Mouse (Mus musculus) MEL (cell line): ENCODE measurements around the gene Itprip. TPM values are rescaled to one million over a fixed set of nuclear protein-coding genes. Genes with fewer than 3 reads are reported as not detected.

Experiments used
- DNase-seq: peaks from one replicate; pipeline ENCODE4 v3.0.0; 2011; ENCODE audit warnings: low read depth, low spot score
- H3K27ac ChIP-seq: 2 replicates; pipeline ENCODE4 v1.5.1; 2012; ENCODE audit warnings: low read depth, mild to moderate bottlenecking, control low read depth, low read length, moderate library complexity; ENCODE audit not compliant: control insufficient read depth
- H3K27me3 ChIP-seq, 2 experiments: fragments of 150-350 bp in 1 of 2; sonication (generic) in 1 of 2; 2 replicates each; pipeline ENCODE4 v1.6.1; 2012; ENCODE audit warnings: low read length in 2 of 2, mild to moderate bottlenecking in 2 of 2, improper control_type of control experiment in 1 of 2, moderate library complexity in 1 of 2; ENCODE audit not compliant: insufficient read depth in 2 of 2, control insufficient read depth in 1 of 2
- H3K36me3 ChIP-seq, 2 experiments: 2 replicates each; pipeline ENCODE4 v1.6.1; 2012 to 2014; ENCODE audit warnings: low read length in 2 of 2, improper control_type of control experiment in 1 of 2, inconsistent platforms in 1 of 2, mild to moderate bottlenecking in 1 of 2; ENCODE audit not compliant: insufficient read depth in 2 of 2, control insufficient read depth in 1 of 2
- H3K4me1 ChIP-seq, 2 experiments: fragments of 150-350 bp in 1 of 2; sonication (generic) in 1 of 2; 2 replicates each; pipeline ENCODE4 v1.6.1; 2012; ENCODE audit warnings: low read length in 2 of 2, improper control_type of control experiment in 1 of 2, mild to moderate bottlenecking in 1 of 2; ENCODE audit not compliant: insufficient read depth in 2 of 2, control insufficient read depth in 1 of 2
- H3K4me3 ChIP-seq, 2 experiments: fragments of 150-350 bp in 1 of 2; sonication (generic) in 1 of 2; 2 replicates each; pipeline ENCODE4 v1.5.1; 2012; ENCODE audit warnings: low read depth in 2 of 2, low read length in 2 of 2, mild to moderate bottlenecking in 2 of 2, moderate library complexity in 2 of 2, control low read depth in 1 of 2, improper control_type of control experiment in 1 of 2; ENCODE audit not compliant: control insufficient read depth in 1 of 2, insufficient read depth in 1 of 2
- H3K79me2 ChIP-seq: 2 replicates; pipeline ENCODE4 v1.6.1; 2012; ENCODE audit warnings: mild to moderate bottlenecking, low read length, moderate library complexity; ENCODE audit not compliant: control insufficient read depth, poor library complexity, insufficient read depth
- H3K9ac ChIP-seq: 2 replicates; pipeline ENCODE4 v1.6.1; 2012; ENCODE audit warnings: low read depth, mild to moderate bottlenecking, control low read depth, low read length, moderate library complexity; ENCODE audit not compliant: control insufficient read depth, poor library complexity, severe bottlenecking
- H3K9me3 ChIP-seq: fragments of 150-350 bp; sonication (generic); replicated peaks from 2 replicates; pipeline ENCODE4 v1.6.1; 2012; ENCODE audit warnings: mild to moderate bottlenecking, low read length, improper control_type of control experiment, moderate library complexity; ENCODE audit not compliant: insufficient read depth
- BHLHE40 ChIP-seq: IDR thresholded peaks from 2 replicates; pipeline ENCODE4 v1.6.1; 2012; ENCODE audit warnings: low read depth, mild to moderate bottlenecking, inconsistent platforms, low read length, improper control_type of control experiment, borderline replicate concordance
- ELF1 ChIP-seq: IDR thresholded peaks from 2 replicates; pipeline ENCODE4 v1.6.1; 2014; ENCODE audit warnings: low read depth, mild to moderate bottlenecking, inconsistent platforms, low read length, improper control_type of control experiment, moderate library complexity
- EP300 ChIP-seq, 2 experiments: IDR thresholded peaks; 2 replicates each; pipeline ENCODE4 v1.6.1; 2011; ENCODE audit warnings: improper control_type of control experiment in 2 of 2, low read length in 2 of 2, low read depth in 1 of 2, mild to moderate bottlenecking in 1 of 2
- ETS1 ChIP-seq: IDR thresholded peaks from 2 replicates; pipeline ENCODE4 v1.6.1; 2012; ENCODE audit warnings: low read depth, mild to moderate bottlenecking, inconsistent platforms, low read length, improper control_type of control experiment, moderate library complexity
- GATA1 ChIP-seq: IDR thresholded peaks from 2 replicates; pipeline ENCODE4 v1.6.1; 2011; ENCODE audit warnings: low read depth, low read length, improper control_type of control experiment
- HCFC1 ChIP-seq: IDR thresholded peaks from 2 replicates; pipeline ENCODE4 v1.6.1; 2012; ENCODE audit warnings: low read depth, mild to moderate bottlenecking, inconsistent platforms, low read length, improper control_type of control experiment, moderate library complexity
- JUND ChIP-seq: IDR thresholded peaks from 2 replicates; pipeline ENCODE4 v1.6.1; 2011; ENCODE audit warnings: low read depth, mild to moderate bottlenecking, improper control_type of control experiment, low read length
- MAX ChIP-seq: IDR thresholded peaks from 2 replicates; pipeline ENCODE4 v1.6.1; 2011; ENCODE audit warnings: low read length, improper control_type of control experiment
- MXI1 ChIP-seq: IDR thresholded peaks from 2 replicates; pipeline ENCODE4 v1.6.1; 2011; ENCODE audit warnings: mild to moderate bottlenecking, low read depth, low read length, improper control_type of control experiment
- MYB ChIP-seq: IDR thresholded peaks from 2 replicates; pipeline ENCODE4 v1.6.1; 2011; ENCODE audit warnings: mild to moderate bottlenecking, low read depth, low read length, improper control_type of control experiment
- MYC ChIP-seq: IDR thresholded peaks from 2 replicates; pipeline ENCODE4 v1.6.1; 2011; ENCODE audit warnings: low read depth, mild to moderate bottlenecking, low read length, improper control_type of control experiment, moderate library complexity
- POLR2AphosphoS2 ChIP-seq: IDR thresholded peaks from 2 replicates; pipeline ENCODE4 v1.6.1; 2011; ENCODE audit warnings: low read length, improper control_type of control experiment
- RCOR1 ChIP-seq: IDR thresholded peaks from 2 replicates; pipeline ENCODE4 v1.6.1; 2012; ENCODE audit warnings: low read depth, mild to moderate bottlenecking, inconsistent platforms, low read length, improper control_type of control experiment
- SIN3A ChIP-seq: IDR thresholded peaks from 2 replicates; pipeline ENCODE4 v1.6.1; 2012; ENCODE audit warnings: low read length, improper control_type of control experiment, inconsistent platforms
- SMC3 ChIP-seq: IDR thresholded peaks from 2 replicates; pipeline ENCODE4 v1.6.1; 2011; ENCODE audit warnings: low read depth, low read length, improper control_type of control experiment
- TCF12 ChIP-seq: IDR thresholded peaks from 2 replicates; pipeline ENCODE4 v1.6.1; 2014; ENCODE audit warnings: low read depth, mild to moderate bottlenecking, inconsistent platforms, low read length, improper control_type of control experiment, moderate library complexity
- USF1 ChIP-seq: IDR thresholded peaks from 2 replicates; pipeline ENCODE4 v1.6.1; 2014; ENCODE audit warnings: low read depth, mild to moderate bottlenecking, inconsistent platforms, low read length, improper control_type of control experiment, moderate library complexity
- ZMIZ1 ChIP-seq: IDR thresholded peaks from 2 replicates; pipeline ENCODE4 v1.6.1; 2012; ENCODE audit warnings: low read depth, mild to moderate bottlenecking, inconsistent platforms, low read length, improper control_type of control experiment, moderate library complexity
- polyA plus RNA-seq, 2 experiments: library from polyadenylated mRNA; stranded (reverse) in 1 of 2; unstranded in 1 of 2; fragments of >175 nt in 1 of 2; fragments of >200 nt in 1 of 2; gene quantifications; 2 replicates each; pipeline versions ENCODE4 v1.2.1 to v1.2.4; 2012; ENCODE audit warnings: low replicate concordance in 2 of 2, low read depth in 1 of 2; ENCODE audit not compliant: insufficient read length in 2 of 2, insufficient read depth in 1 of 2, missing spikeins in 1 of 2
- total RNA-seq: library from RNA; depleted of rRNA; stranded (reverse); fragments of 300-350 nt; gene quantifications from 2 replicates; pipeline ENCODE4 v1.2.3, GENCODE M21; 2012

The Itprip gene
- total and polyA plus RNA-seq, 3 experiments = 26.3 to 26.9 TPM; not detected in 1

- TF ChIP-seq SMC3 = no peak
- TF ChIP-seq, all 39 proteins: peak for 0
- Histone ChIP-seq H3K27me3 (no peaks in the 10 kb centered on the region), H3K36me3 (peaks cover 0 to 27% of the 10 kb centered on the region in 2 experiments; a peak in 3 of 4 replicates)
Observed at GRCm38 (mm10) chr19:47913344-47913743, 5.8 kb downstream of the Itprip start.

DNA sequence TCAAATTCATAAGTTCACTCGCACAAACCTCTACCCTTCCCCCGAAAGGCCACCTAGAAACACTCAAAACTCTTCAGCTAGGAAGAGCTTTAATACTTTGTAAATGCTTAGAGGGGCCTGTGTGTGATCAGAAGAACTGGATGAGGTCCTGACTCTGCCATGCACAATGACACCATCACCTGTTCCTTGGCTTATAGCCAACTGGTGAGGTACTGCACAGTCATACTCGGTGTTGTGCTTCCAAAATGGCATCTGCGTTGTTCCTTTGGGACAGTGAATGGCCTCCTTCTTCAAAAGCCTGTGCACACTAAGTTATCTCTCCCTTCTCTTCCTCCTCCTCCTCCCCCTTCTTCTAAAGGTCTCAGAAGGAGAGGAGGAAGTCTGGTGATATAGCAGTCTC, 8.3 kb downstream of the Itprip start:
- Histone ChIP-seq H3K79me2 (peaks cover 33% of the 10 kb centered on the region), H3K36me3 (peaks cover 0 to 32% of the 10 kb centered on the region in 2 experiments; a peak in 3 of 4 replicates), H3K9me3 (no peaks in the 10 kb centered on the region), H3K27ac (peak overlapping the region; percentile 67), H3K9ac (no peak overlapping the region; the same call in 1 of the 2 replicates), H3K4me3 (no peak overlapping the region), H3K27me3 (no peaks in the 10 kb centered on the region), H3K4me1 (peaks cover 19 to 43% of the 10 kb centered on the region in 2 experiments)
- no peak for TF ChIP-seq MYB
- TF ChIP-seq ETS1 = 0 out of 2 replicates have a peak, but pooled peaks have one; percentile 5
- no peak for DNase-seq

More at GRCm38 (mm10) chr19:47913344-47913743, 5.8 kb downstream of the Itprip start:
- no peak for DNase-seq
- Histone ChIP-seq H3K4me3 (no peak overlapping the region), H3K9ac (no peak overlapping the region), H3K9me3 (no peaks in the 10 kb centered on the region), H3K27ac (no peak overlapping the region), H3K79me2 (peaks cover 39% of the 10 kb centered on the region), H3K4me1 (peaks cover 13 to 42% of the 10 kb centered on the region in 2 experiments)

- peaks cover 34% of the 10 kb centered on the region for H3K79me2 ChIP-seq
- peaks cover 21 to 48% of the 10 kb centered on the region in 2 experiments for H3K4me1 ChIP-seq
- no peak overlapping the region; a peak in 1 of 4 replicates for H3K4me3 ChIP-seq
- H3K36me3 ChIP-seq = peaks cover 0 to 37% of the 10 kb centered on the region in 2 experiments; a peak in 3 of 4 replicates
- DNase-seq = peak; percentile 86
- H3K9ac ChIP-seq = peak overlapping the region; percentile 5
- H3K9me3 ChIP-seq = no peaks in the 10 kb centered on the region
- peak overlapping the region; percentile 67 for H3K27ac ChIP-seq
- 0 out of 2 replicates have a peak, but pooled peaks have one; percentile 23 for TF ChIP-seq MAX
- TF ChIP-seq USF1 = 0 out of 2 replicates have a peak, but pooled peaks have one; percentile 8
- TF ChIP-seq BHLHE40 = no peak
- TF ChIP-seq ELF1 = no peak
- no peak for TF ChIP-seq ETS1
- peak; percentile 85 for TF ChIP-seq GATA1
- TF ChIP-seq ZMIZ1 = no peak
- TF ChIP-seq SIN3A = no peak
- TF ChIP-seq HCFC1 = peak; percentile 13; the same call in 1 of the 2 replicates
- TF ChIP-seq TCF12 = peak; percentile 38; the same call in 1 of the 2 replicates
- peak; percentile 94 for TF ChIP-seq JUND
- no peak for TF ChIP-seq POLR2AphosphoS2
- no peak for TF ChIP-seq RCOR1
- TF ChIP-seq MYC = no peak
- peak in 1 of 2 experiments; percentile 79; a peak in 3 of 4 replicates for TF ChIP-seq EP300 (IDR thresholded peaks at IDR 0.05; ENCODE audit: low read depth in 1 of 2, low read length in 2 of 2)
- peak; percentile 63; the same call in 1 of the 2 replicates for TF ChIP-seq MXI1
- peak; percentile 42; the same call in 1 of the 2 replicates for TF ChIP-seq MYB
- no peaks in the 10 kb centered on the region for H3K27me3 ChIP-seq
Observed at GRCm38 (mm10) chr19:47910117-47910618, 8.9 kb downstream of the Itprip start.
